Mouse (Mus musculus) midbrain, embryonic 13.5 days (tissue): ENCODE results near the gene Hkdc1. TPM values are rescaled to one million over a fixed set of nuclear protein-coding genes. Genes with fewer than 3 reads are reported as not detected.
"Not testable (repeated sequence)": the region's sequence is repeated elsewhere in the genome, so short reads cannot be mapped to it uniquely, and the experiment has no call there.

Experiments
- ATAC-seq: fragments of 200-750 bp; cut with Nextera tagmentation; 2 replicates; pipeline ENCODE4 v1.8.0; 2017; ENCODE audit warnings: mild to moderate bottlenecking, moderate TSS enrichment, moderate library complexity
- H3K27ac ChIP-seq: fragments of 300-500 bp; sonication (generic); 2 replicates; pipeline ENCODE4 v1.5.1; 2015; ENCODE audit warnings: inconsistent platforms, mild to moderate bottlenecking, moderate library complexity
- H3K27me3 ChIP-seq: fragments of 300-500 bp; sonication (generic); 2 replicates; pipeline ENCODE4 v1.6.1; 2015; ENCODE audit warnings: mild to moderate bottlenecking, inconsistent platforms
- H3K36me3 ChIP-seq: fragments of 300-500 bp; sonication (generic); 2 replicates; pipeline ENCODE4 v1.6.1; 2015; ENCODE audit warnings: mild to moderate bottlenecking, inconsistent platforms
- H3K4me1 ChIP-seq: fragments of 300-500 bp; sonication (generic); replicated peaks from 2 replicates; pipeline ENCODE4 v1.6.1; 2015; ENCODE audit warnings: inconsistent platforms
- H3K4me2 ChIP-seq: fragments of 300-500 bp; sonication (generic); replicated peaks from 2 replicates; pipeline ENCODE4 v1.6.1; 2015; ENCODE audit warnings: moderate library complexity, mild to moderate bottlenecking, inconsistent platforms
- H3K4me3 ChIP-seq: fragments of 300-500 bp; sonication (generic); replicated peaks from 2 replicates; pipeline ENCODE4 v1.5.1; 2015; ENCODE audit warnings: mild to moderate bottlenecking, inconsistent platforms
- H3K9ac ChIP-seq: fragments of 300-500 bp; sonication (generic); replicated peaks from 2 replicates; pipeline ENCODE4 v1.6.1; 2015; ENCODE audit warnings: mild to moderate bottlenecking, inconsistent platforms
- H3K9me3 ChIP-seq: fragments of 300-500 bp; sonication (generic); 2 replicates; pipeline ENCODE4 v1.6.1; 2016; ENCODE audit warnings: mild to moderate bottlenecking, inconsistent platforms
- WGBS: fragments of 180-500 bp; shearing (Covaris S2); methylation state at CpG from one replicate; pipeline ENCODE4 v1.1.7; 2015; 5-methylcytosine and 5-hydroxymethylcytosine counted together
- polyA plus RNA-seq: library from polyadenylated mRNA; unstranded; fragments of >200 nt; fragmentation: Nextera tagmentation; extraction: Ambion mirVana; gene quantifications from 2 replicates; pipeline ENCODE4 v1.2.1, GENCODE M21; 2015

Hkdc1 gene
- 0.13 and 0.14 TPM in 2 replicates for polyA plus RNA-seq

DNA sequence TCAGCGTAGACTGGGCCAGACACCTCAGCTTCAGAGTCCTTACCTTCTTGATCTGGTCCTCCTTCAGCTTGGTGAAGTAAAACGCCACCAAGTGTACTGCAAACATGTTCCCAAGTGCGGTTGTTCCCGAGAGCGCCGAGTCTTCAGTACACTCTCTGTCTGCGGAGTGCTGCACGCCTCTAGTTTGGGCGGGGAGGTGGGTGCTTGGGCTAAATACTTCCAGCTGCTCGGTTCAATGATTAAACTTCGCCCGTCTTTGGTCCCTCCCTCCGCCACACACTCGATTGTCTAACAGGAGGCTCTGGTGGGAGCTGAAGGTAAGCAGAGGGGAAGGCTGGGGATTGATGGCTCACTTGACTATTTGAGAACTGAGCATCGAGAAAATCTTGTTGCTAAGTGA is at the start of gene Hkdc1:
TSS of gene Hkdc1 (minus strand) at position 237 of the 400 bp plus-strand sequence.
- ATAC-seq = no peak
- H3K4me1 ChIP-seq = no peaks in the 10 kb centered on the region
- H3K27ac ChIP-seq = no peak within 1 kb of the TSS

DNA sequence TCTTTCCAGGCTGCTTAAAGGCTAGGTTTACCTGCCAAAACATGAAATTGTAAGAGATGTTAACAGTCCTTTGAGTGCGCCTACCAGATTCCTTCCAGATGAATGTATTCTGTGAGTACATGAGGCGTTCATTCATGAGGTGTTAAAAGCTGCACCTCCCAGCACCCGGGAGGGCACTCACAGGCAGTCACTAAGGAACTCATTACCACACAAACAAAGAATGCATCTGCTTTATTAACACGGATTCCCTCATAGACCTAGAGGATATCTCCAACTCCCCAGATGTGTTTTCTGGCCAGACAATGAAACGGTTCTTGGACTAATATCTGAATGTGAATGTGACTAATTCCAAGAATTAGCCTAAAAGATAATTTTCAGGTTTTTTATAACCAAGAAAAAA is 48.8 kb upstream of the Hkdc1 start:
- H3K27me3 ChIP-seq = no peaks in the 10 kb centered on the region
- 52% methylated on average over 5 of the region's 5 CpGs for WGBS
- no peak overlapping the region for H3K9ac ChIP-seq
- H3K36me3 ChIP-seq = peaks cover 29% of the 10 kb centered on the region
- no peak overlapping the region for H3K4me3 ChIP-seq
- ATAC-seq = no peak
- no peaks in the 10 kb centered on the region for H3K9me3 ChIP-seq
- 0 out of 2 replicates have a peak, but pooled peaks cover 3% of the 10 kb centered on the region for H3K4me1 ChIP-seq
- H3K27ac ChIP-seq = no peak overlapping the region
- H3K4me2 ChIP-seq = no peak overlapping the region

More for the DNA sequence above, at the start of gene Hkdc1:
- Histone ChIP-seq H3K9ac (no peak within 1 kb of the TSS), H3K4me2 (no peak within 1 kb of the TSS), H3K36me3 (no peaks in the 10 kb centered on the region), H3K9me3 (no peaks in the 10 kb centered on the region), H3K4me3 (no peak within 1 kb of the TSS), H3K27me3 (no peaks in the 10 kb centered on the region)
- 53% methylated on average over 15 of the region's 15 CpGs for WGBS

DNA sequence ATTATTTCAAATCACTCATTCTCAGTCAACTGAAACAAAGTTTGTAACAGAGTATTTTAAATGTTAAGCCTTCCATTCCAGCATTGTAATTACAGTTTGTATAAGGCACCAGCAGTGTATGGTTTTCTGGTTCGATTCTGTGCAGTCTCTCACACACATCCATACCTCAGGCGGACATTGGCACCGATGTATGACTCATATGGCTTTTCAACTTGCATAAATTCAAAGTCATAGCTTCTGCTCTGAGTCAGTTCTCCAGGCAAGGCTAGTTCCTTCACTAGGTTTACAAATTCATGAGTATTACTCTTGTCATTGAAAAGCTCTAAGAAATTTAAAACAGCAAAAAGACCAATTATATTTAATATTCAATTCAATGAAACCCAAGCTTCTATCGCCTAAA is 47.4 kb upstream of the Hkdc1 start:
- ATAC-seq = no peak
- no peaks in the 10 kb centered on the region for H3K27me3 ChIP-seq
- 95% methylated on average over 4 of the region's 4 CpGs for WGBS
- H3K36me3 ChIP-seq = peaks cover 24% of the 10 kb centered on the region
- H3K4me1 ChIP-seq = 0 out of 2 replicates have a peak, but pooled peaks cover 3% of the 10 kb centered on the region
- H3K4me2 ChIP-seq = no peak overlapping the region
- no peak overlapping the region for H3K9ac ChIP-seq
- H3K9me3 ChIP-seq = no peaks in the 10 kb centered on the region
- no peak overlapping the region for H3K4me3 ChIP-seq
- H3K27ac ChIP-seq = no peak overlapping the region

DNA sequence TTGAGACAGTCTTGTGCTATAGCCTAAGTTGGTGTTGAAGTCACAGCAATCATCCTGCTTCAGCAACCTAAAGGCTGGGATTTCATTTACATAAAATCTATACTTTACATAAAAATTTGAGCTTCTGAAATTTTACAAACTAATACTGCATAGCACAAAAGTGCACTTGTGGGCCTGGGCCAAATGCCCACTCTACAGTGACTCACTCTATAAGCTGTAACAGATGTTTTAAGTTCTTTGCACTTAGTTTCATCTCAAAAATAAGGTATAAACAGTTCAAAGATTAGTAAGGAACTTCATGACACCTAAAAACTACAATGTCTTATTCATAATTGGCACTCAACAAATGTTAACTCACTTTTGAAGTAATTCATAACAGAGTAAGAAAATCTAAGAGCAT is 39.0 kb upstream of the Hkdc1 start:
- Histone ChIP-seq H3K27ac (no peak overlapping the region), H3K4me1 (no peaks in the 10 kb centered on the region), H3K4me2 (no peak overlapping the region), H3K9ac (no peak overlapping the region), H3K9me3 (no peaks in the 10 kb centered on the region), H3K4me3 (no peak overlapping the region), H3K27me3 (no peaks in the 10 kb centered on the region), H3K36me3 (peaks cover 67% of the 10 kb centered on the region)
- ATAC-seq = no peak

DNA sequence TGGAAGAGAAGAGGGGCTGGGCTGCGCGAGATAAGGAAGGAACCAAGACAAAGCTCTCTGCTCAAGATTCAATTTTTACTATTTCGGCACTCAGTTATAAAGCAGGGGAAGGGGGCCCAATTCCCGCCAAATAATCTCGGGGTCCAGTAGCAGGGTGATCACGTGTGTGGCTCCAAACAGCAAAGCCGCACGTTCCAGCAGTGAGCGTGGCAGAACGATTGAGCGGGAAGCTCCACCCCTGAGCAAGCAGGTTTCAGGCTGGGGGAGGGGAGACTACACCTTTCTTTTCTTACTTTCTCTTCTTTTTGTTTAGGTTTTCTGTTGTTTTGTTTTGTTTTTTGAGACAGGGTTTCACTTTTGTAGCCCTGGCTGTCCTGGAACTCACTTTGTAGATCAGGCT is 29.7 kb upstream of the Hkdc1 start:
- H3K9ac ChIP-seq, H3K27me3 ChIP-seq, H3K9me3 ChIP-seq, ATAC-seq, H3K4me2 ChIP-seq, H3K27ac ChIP-seq, H3K4me3 ChIP-seq: not testable (repeated sequence)
- Histone ChIP-seq H3K36me3 (peaks cover 29% of the 10 kb centered on the region), H3K4me1 (peaks cover 21% of the 10 kb centered on the region)
- 76% methylated on average over 11 of the region's 11 CpGs for WGBS

DNA sequence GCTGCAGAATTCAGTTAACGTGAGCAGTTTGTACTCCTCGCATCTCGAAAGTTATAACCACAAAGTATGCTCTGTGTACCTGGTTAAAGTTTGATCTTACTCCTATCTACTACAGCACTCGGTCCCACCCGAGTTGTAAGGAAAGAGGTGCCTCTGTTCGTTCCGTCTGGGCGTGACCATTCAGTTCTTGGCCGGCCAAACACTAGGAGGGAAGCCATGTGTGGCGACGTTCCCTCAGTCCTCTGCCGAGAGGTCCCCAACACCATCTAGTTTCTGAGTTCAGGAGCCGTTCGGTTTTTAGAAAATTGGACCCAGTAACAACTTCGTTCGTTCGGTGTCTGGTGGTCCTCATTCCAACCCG is 28.0 kb upstream of the Hkdc1 start:
- Histone ChIP-seq H3K4me1 (peaks cover 21% of the 10 kb centered on the region), H3K9ac (peak overlapping the region; percentile 91), H3K4me2 (peak overlapping the region; percentile 77), H3K36me3 (peaks cover 31% of the 10 kb centered on the region), H3K27me3 (no peaks in the 10 kb centered on the region), H3K4me3 (peak overlapping the region; percentile 75), H3K9me3 (no peaks in the 10 kb centered on the region), H3K27ac (peak overlapping the region; percentile 88)
- WGBS = 41% methylated on average over 18 of the region's 18 CpGs
- no peak for ATAC-seq

DNA sequence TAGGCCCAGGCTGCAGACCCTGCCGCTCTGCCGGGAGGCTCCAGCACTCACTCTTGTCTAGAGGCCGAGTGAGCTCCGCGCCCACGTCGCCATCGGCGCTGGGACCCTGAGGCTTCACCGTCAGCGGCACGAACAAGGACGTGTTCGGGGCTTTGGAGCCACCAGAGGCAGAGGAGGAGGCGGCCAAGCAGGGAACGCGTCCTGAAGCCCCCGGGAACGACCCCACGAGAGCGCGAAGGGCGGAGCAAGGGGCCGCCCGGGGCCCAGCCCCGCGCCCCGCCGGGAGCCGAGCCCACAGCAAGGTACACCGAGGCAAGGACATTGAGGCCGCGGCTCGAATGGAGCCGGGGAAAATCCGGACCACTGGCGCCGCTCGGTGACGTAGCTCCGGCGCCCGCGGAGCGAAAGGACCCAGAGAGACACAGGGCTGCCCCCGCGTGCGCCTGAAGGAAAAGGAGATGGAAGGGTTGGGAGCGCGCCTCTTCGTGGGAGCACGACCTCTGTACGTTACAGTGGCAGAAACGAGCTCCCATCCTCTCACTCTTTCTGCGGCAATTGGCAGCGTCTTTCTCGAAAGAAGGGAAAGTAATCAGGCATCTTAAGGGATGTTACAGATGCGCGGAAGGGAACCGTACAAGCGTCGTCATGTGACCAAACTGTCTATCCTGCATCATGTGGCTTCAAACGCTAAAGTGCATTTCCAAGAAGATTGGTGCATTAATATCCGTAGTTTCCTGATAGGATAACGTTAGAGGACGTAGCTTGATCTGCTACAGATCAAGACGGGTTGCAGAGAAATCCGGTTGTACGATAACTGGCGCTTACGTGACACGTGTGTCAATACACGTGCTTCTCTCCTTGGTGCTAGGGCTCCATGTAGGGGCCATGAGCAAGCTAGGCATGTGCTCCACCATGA is 27.3 kb upstream of the Hkdc1 start, which contains the start of the genes 4930507D05Rik and Supv3l1:
TSS of gene 4930507D05Rik (plus strand) at position 126 of the 916 bp plus-strand sequence.
TSS of gene Supv3l1 (minus strand) at position 375 of the 916 bp plus-strand sequence.
- H3K9me3 ChIP-seq = no peaks in the 10 kb centered on the region
- ATAC-seq = peak; percentile 94

DNA sequence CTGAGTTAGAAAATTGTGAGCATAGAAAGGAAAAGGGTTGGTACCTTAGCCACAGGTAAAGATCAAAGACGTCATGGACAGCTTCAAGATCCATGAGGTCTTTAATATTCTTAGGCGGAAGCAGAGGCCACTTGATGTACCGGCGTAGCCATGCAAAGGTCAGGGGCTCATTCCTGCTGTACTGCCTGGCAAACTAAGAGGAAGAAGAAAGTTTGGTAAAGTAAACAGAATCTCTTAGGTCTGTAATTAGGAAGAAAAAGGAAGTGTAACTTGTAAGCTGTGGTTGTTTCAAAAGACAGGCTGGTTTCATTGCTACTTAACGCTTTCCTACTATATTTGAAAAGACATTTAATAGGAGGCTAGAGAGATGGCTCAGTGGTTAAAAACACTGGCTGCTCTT is 8.1 kb upstream of the Hkdc1 start:
- Histone ChIP-seq H3K27ac (no peak overlapping the region), H3K4me2 (no peak overlapping the region), H3K36me3 (peaks cover 78% of the 10 kb centered on the region), H3K4me1 (no peaks in the 10 kb centered on the region), H3K9me3 (no peaks in the 10 kb centered on the region), H3K4me3 (no peak overlapping the region), H3K9ac (no peak overlapping the region), H3K27me3 (no peaks in the 10 kb centered on the region)
- no peak for ATAC-seq
- 92% methylated on average over 5 of the region's 5 CpGs for WGBS

More for the DNA sequence above, 27.3 kb upstream of the Hkdc1 start, which contains the start of the genes 4930507D05Rik and Supv3l1:
- WGBS = under 1% methylated on average over 73 of the region's 73 CpGs
- Histone ChIP-seq H3K4me1 (peaks cover 21% of the 10 kb centered on the region), H3K27me3 (no peaks in the 10 kb centered on the region), H3K36me3 (peaks cover 34% of the 10 kb centered on the region), H3K4me3 (peak within 1 kb of the TSS; percentile 75), H3K27ac (peak within 1 kb of the TSS; percentile 88), H3K9ac (peak within 1 kb of the TSS; percentile 91), H3K4me2 (peak within 1 kb of the TSS; percentile 77)

DNA sequence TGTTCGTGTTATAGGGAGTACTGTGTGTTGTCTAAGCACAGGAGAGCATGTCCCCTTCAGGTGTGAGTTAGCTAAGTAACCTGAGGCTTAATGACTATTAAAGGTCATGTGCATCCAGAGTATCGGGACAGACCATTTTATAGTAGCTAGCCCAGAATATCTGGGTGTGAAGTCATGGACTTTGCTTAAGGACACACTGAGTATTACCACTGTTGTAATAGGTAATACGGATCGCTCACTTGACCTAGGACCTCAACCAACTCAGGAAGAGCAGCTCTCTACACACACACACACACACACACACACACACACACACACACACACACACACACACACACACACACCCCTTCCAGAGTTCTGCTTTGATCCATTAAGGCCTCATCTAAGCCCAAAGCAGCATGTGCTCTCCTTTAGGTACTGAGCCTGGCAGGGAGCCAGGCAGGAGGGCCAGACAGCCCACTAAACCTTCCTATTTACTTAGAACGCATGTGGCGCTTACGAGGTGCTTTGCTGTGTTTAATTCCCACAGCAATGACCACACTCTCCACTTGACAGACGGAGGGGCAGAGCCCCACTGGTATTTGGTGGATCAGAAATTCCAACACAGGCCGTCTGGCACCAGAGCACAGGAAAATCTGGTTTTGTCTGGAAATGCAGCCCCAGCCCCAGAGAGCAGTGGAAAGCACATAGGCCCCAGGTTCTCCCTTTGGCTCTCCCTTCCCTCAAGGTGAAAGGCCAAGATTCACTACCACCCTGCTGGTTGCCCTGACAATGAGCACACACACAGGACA is 3.0 kb upstream of the Hkdc1 start:
- H3K9me3 ChIP-seq = no peaks in the 10 kb centered on the region
- WGBS = 48% methylated on average over 9 of the region's 9 CpGs
- 0 out of 2 replicates have a peak, but pooled peaks have one; percentile 30 for ATAC-seq
- no peaks in the 10 kb centered on the region for H3K4me1 ChIP-seq
- H3K27ac ChIP-seq = no peak overlapping the region
- no peaks in the 10 kb centered on the region for H3K27me3 ChIP-seq
- H3K36me3 ChIP-seq = peaks cover 27% of the 10 kb centered on the region
- H3K4me2 ChIP-seq = no peak overlapping the region
- H3K4me3 ChIP-seq = no peak overlapping the region
- H3K9ac ChIP-seq = no peak overlapping the region

DNA sequence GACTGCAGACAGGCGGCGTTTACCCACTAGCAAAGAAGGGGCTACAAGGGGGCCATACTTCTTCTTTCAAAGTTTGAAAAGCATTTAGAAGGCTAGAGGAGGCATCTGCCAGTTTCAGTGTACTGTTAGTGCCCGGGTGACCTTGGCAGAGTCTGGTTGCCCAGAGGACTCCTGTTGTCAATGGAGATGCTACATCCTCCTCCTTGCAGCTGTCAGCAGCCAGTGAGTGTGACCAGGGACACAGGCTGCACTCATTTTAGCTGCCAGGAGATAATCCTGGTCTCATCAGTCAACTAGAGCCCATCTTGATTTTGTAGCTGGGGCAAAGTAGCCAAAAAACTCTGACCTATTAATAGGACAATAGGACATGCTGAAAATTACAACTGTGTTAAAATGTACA is 1.2 kb downstream of the Hkdc1 start:
- Histone ChIP-seq H3K27me3 (no peaks in the 10 kb centered on the region), H3K9ac (no peak overlapping the region), H3K27ac (no peak overlapping the region), H3K36me3 (no peaks in the 10 kb centered on the region), H3K4me2 (no peak overlapping the region), H3K4me3 (no peak overlapping the region), H3K4me1 (no peaks in the 10 kb centered on the region), H3K9me3 (no peaks in the 10 kb centered on the region)
- 87% methylated on average over 3 of the region's 3 CpGs for WGBS
- ATAC-seq = no peak

DNA sequence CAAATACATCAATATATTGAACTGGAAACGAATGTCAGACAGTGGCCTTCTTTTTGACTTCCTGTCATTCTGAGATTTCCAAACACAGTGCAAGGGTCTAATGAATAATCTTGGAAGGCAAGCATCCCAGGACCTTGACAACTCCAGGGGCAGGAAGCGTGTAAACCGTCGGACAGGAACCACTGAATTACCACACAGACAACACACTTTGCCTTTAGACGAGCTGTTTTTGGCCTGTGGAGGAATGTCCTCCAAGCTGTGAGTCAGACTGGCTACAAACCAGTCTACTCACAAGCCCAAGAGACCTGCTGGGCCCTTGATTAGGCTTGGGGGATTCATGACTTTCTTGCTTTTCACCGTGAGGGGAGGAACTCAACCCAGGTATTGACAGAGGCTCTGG is 1.9 kb downstream of the Hkdc1 start:
- H3K9me3 ChIP-seq = no peaks in the 10 kb centered on the region
- no peaks in the 10 kb centered on the region for H3K4me1 ChIP-seq
- WGBS = 82% methylated on average over 6 of the region's 6 CpGs
- H3K4me2 ChIP-seq = no peak overlapping the region
- H3K36me3 ChIP-seq = no peaks in the 10 kb centered on the region
- no peak overlapping the region for H3K4me3 ChIP-seq
- no peak for ATAC-seq
- H3K27me3 ChIP-seq = no peaks in the 10 kb centered on the region
- H3K9ac ChIP-seq = no peak overlapping the region; the same call in 1 of the 2 replicates
- no peak overlapping the region for H3K27ac ChIP-seq

DNA sequence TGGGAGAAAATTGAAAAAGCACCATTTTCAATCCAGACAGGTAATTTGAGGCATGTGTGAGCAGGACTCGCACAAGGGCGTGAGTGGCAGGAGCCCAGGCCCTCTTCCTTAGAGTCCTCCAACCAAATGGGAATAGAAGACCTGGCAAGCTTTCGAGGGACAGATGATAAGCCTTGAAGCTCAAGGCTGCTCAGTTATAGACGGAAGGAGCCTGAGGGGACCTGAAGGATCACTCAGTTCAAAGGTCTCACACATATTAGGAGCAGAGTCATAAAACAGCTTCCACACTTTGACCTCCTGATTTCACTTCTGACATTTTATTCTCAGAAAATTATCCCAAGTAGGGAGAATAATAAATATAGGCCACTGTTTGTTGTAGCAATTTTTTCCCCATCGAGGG is 2.9 kb downstream of the Hkdc1 start:
- no peak for ATAC-seq
- Histone ChIP-seq H3K27ac (no peak overlapping the region), H3K36me3 (no peaks in the 10 kb centered on the region), H3K4me2 (no peak overlapping the region), H3K4me1 (no peaks in the 10 kb centered on the region), H3K4me3 (no peak overlapping the region), H3K9me3 (no peaks in the 10 kb centered on the region), H3K27me3 (no peaks in the 10 kb centered on the region), H3K9ac (no peak overlapping the region)
- 89% methylated on average over 5 of the region's 5 CpGs for WGBS
